Comparison of ENCODE assay signal across 17 mouse cellular contexts in genomic region chr16:7228246-7228645, GRCm38 (mm10).
DNase-seq lines count a peak whose midpoint lies in the region; TF ChIP-seq lines count a peak whose summit lies in the region.
"Had no signal": no experiment of that assay in that cellular context is flagged by ENCODE, and none has a peak within 500 bp of the region (broad histone marks: within the 10 kb centered on the region; RNA-seq: fewer than 3 reads in every experiment).

No protein-coding gene starts in this region.

- WGBS in cerebellum, adult 2 months, result 25% methylated on average over 5 of the region's 5 CpGs
- 79% methylated on average over 5 of the region's 5 CpGs for WGBS in olfactory bulb, adult 2 months

- H3K27me3 ChIP-seq in cerebellum, adult 2 months (ENCODE audit: control insufficient read depth, insufficient read depth, low read length), result no peaks in the 10 kb centered on the region
- H3K27me3 ChIP-seq: limb, embryonic 12.5 days; liver, embryonic 13.5 days; neural tube, embryonic 12.5 days had no signal

- no peak overlapping the region for H3K4me3 ChIP-seq in cerebellum, adult 2 months (replicated peaks; ENCODE audit: insufficient read depth, low read depth, low read length)
- H3K4me3 ChIP-seq in olfactory bulb, adult 2 months (ENCODE audit: insufficient read depth, low read depth, low read length), result no peak overlapping the region
- H3K4me3 ChIP-seq: left cerebral cortex, adult 2 months; limb, embryonic 12.5 days; liver, embryonic 13.5 days; neural tube, embryonic 12.5 days had no signal

- intact Hi-C loops in gastrocnemius, postnatal 14 days (cut with DNase I; ENCODE audit: low total_unique reads), result no loop called here

- no peak for TF ChIP-seq CTCF in cerebellum, adult 2 months (IDR thresholded peaks at IDR 0.05; ENCODE audit: borderline replicate concordance, insufficient read depth, low read depth, low read length)
- TF ChIP-seq CTCF in olfactory bulb, adult 2 months (IDR thresholded peaks at IDR 0.05; ENCODE audit: insufficient read depth, low read depth, low read length), result no peak

- H3K27ac ChIP-seq in cerebellum, adult 2 months (ENCODE audit: insufficient read depth, low read length), result no peak overlapping the region
- H3K27ac ChIP-seq in olfactory bulb, adult 2 months (ENCODE audit: insufficient read depth, low read depth, low read length), result peak overlapping the region; percentile 54
- H3K27ac ChIP-seq: limb, embryonic 12.5 days; liver, embryonic 13.5 days; neural tube, embryonic 12.5 days had no signal

- peak; percentile 31 for DNase-seq in gastrocnemius, postnatal 10 days
- no peak for DNase-seq in gastrocnemius, postnatal 14 days
- peak; percentile 22 for DNase-seq in right cerebral cortex, postnatal 14 days
- DNase-seq in right cerebral cortex, postnatal 25 days, result no peak
- DNase-seq in cerebellum, adult 2 months, result peak; percentile 43
- DNase-seq in ovary, adult 18-20 months (ENCODE audit: low spot score), result no peak
- DNase-seq: adrenal gland, postnatal 14 days; gastrocnemius, postnatal 25 days; heart, postnatal 14 days; kidney, adult 11 months; kidney, postnatal 10 days; liver, embryonic 13.5 days; thymus, adult 2 months had no signal

- H3K4me1 ChIP-seq in cerebellum, adult 2 months (ENCODE audit: control insufficient read depth, insufficient read depth, low read length), result peaks cover 26% of the 10 kb centered on the region
- peaks cover 12% of the 10 kb centered on the region for H3K4me1 ChIP-seq in olfactory bulb, adult 2 months (ENCODE audit: control insufficient read depth, insufficient read depth, low read length)
- H3K4me1 ChIP-seq: limb, embryonic 12.5 days; liver, embryonic 13.5 days; neural tube, embryonic 12.5 days had no signal

- TF ChIP-seq POLR2A in cerebellum, adult 2 months (IDR thresholded peaks at IDR 0.05; ENCODE audit: borderline replicate concordance, insufficient read depth, low read length), result no peak
- no peak for TF ChIP-seq POLR2A in olfactory bulb, adult 2 months (IDR thresholded peaks at IDR 0.05; ENCODE audit: insufficient read depth, low read depth, low read length)

Comparison
In these comparisons a context has a peak if more than half of its experiments do, and no peak if none do; other contexts are left out.
1. DNase-seq: peak in gastrocnemius, postnatal 10 days (single experiment), right cerebral cortex, postnatal 14 days (single experiment) and cerebellum, adult 2 months (2 of 2); none in gastrocnemius, postnatal 14 days (single experiment), right cerebral cortex, postnatal 25 days (single experiment) and ovary, adult 18-20 months (single experiment).